Mouse (Mus musculus) hindbrain, embryonic 16.5 days (tissue): ENCODE measurements around the gene Rhoa. TPM values are rescaled to one million over a fixed set of nuclear protein-coding genes. Genes with fewer than 3 reads are reported as not detected.
"Not testable (repeated sequence)": the region's sequence is repeated elsewhere in the genome, so short reads cannot be mapped to it uniquely, and the experiment has no call there.

Experiments
- ATAC-seq: fragments of 200-750 bp; cut with Nextera tagmentation; 2 replicates; pipeline ENCODE4 v1.8.0; 2017; ENCODE audit warnings: moderate TSS enrichment, moderate library complexity
- H3K27ac ChIP-seq: fragments of 300-500 bp; sonication (generic); 2 replicates; pipeline ENCODE4 v1.5.1; 2014; ENCODE audit warnings: low read depth, mild to moderate bottlenecking, control low read depth, low read length, moderate library complexity
- H3K27me3 ChIP-seq: fragments of 300-500 bp; sonication (generic); replicated peaks from 2 replicates; pipeline ENCODE4 v1.6.1; 2014; ENCODE audit warnings: low read length; ENCODE audit not compliant: control insufficient read depth, insufficient read depth
- H3K36me3 ChIP-seq: fragments of 300-500 bp; sonication (generic); 2 replicates; pipeline ENCODE4 v1.6.1; 2014; ENCODE audit warnings: mild to moderate bottlenecking, low read length, moderate library complexity, mixed read lengths; ENCODE audit not compliant: control insufficient read depth, insufficient read depth
- H3K4me1 ChIP-seq: fragments of 300-500 bp; sonication (generic); 2 replicates; pipeline ENCODE4 v1.6.1; 2014; ENCODE audit warnings: low read depth, low read length; ENCODE audit not compliant: control insufficient read depth, insufficient read depth
- H3K4me2 ChIP-seq: fragments of 300-500 bp; sonication (generic); 2 replicates; pipeline ENCODE4 v1.6.1; 2014; ENCODE audit warnings: mild to moderate bottlenecking, low read length, control low read depth, moderate library complexity
- H3K4me3 ChIP-seq: fragments of 300-500 bp; sonication (generic); 2 replicates; pipeline ENCODE4 v1.5.1; 2014; ENCODE audit warnings: mild to moderate bottlenecking, low read length, control low read depth, moderate library complexity
- H3K9ac ChIP-seq: fragments of 300-500 bp; sonication (generic); 2 replicates; pipeline ENCODE4 v1.6.1; 2014; ENCODE audit warnings: low read depth, mild to moderate bottlenecking, control low read depth, low read length, moderate library complexity
- H3K9me3 ChIP-seq: fragments of 300-500 bp; sonication (generic); 2 replicates; pipeline ENCODE4 v1.6.1; 2014; ENCODE audit warnings: mild to moderate bottlenecking, low read length, moderate library complexity; ENCODE audit not compliant: control insufficient read depth
- WGBS: fragments of 180-500 bp; shearing (Covaris S2); extraction: QIAGEN DNeasy Blood & Tissue Kit; methylation state at CpG from one replicate; pipeline ENCODE4 v1.1.7; 2014; 5-methylcytosine and 5-hydroxymethylcytosine counted together
- polyA plus RNA-seq: library from polyadenylated mRNA; unstranded; fragments of >200 nt; fragmentation: Nextera tagmentation; extraction: Ambion mirVana; gene quantifications from 2 replicates; pipeline ENCODE4 v1.2.1, GENCODE M21; 2015

The Rhoa gene
- polyA plus RNA-seq, 1 experiment from 2014 or later, result 278 TPM

- peak; percentile 85 for ATAC-seq
- 15% methylated on average over 6 of the region's 6 CpGs for WGBS
These were observed 21.5 kb upstream of the Rhoa start for GRCm38 (mm10) chr9:108284410-108284809.

GRCm38 (mm10) chr9:108287526-108288238 is 18.2 kb upstream of the Rhoa start:
- 91% methylated on average over 4 of the region's 6 CpGs for WGBS
- not testable (repeated sequence) for H3K9ac ChIP-seq, H3K4me2 ChIP-seq, H3K4me3 ChIP-seq, H3K4me1 ChIP-seq, H3K36me3 ChIP-seq, H3K27ac ChIP-seq, ATAC-seq, H3K9me3 ChIP-seq, H3K27me3 ChIP-seq

More at GRCm38 (mm10) chr9:108284410-108284809, 21.5 kb upstream of the Rhoa start:
- no peaks in the 10 kb centered on the region for H3K36me3 ChIP-seq
- H3K4me1 ChIP-seq, result no peaks in the 10 kb centered on the region
- 0 out of 2 replicates have a peak overlapping the region, but pooled peaks have one; percentile 3 for H3K9ac ChIP-seq
- no peaks in the 10 kb centered on the region for H3K9me3 ChIP-seq
- no peaks in the 10 kb centered on the region for H3K27me3 ChIP-seq
- no peak overlapping the region for H3K4me3 ChIP-seq
- H3K4me2 ChIP-seq, result no peak overlapping the region
- no peak overlapping the region for H3K27ac ChIP-seq

- Histone ChIP-seq H3K4me2 (peak overlapping the region; percentile 71), H3K9me3 (no peaks in the 10 kb centered on the region), H3K27me3 (no peaks in the 10 kb centered on the region), H3K9ac (no peak overlapping the region), H3K4me1 (peaks cover 9% of the 10 kb centered on the region), H3K4me3 (no peak overlapping the region), H3K27ac (peak overlapping the region; percentile 88; the same call in 1 of the 2 replicates), H3K36me3 (peaks cover under 1% of the 10 kb centered on the region; the same call in 1 of the 2 replicates)
- 64% methylated on average over 2 of the region's 2 CpGs for WGBS
- ATAC-seq, result no peak
These were observed 16.6 kb upstream of the Rhoa start for GRCm38 (mm10) chr9:108289347-108289746.

- Histone ChIP-seq H3K4me1 (peaks cover 9% of the 10 kb centered on the region), H3K9ac (peak within 1 kb of the TSS; percentile 69), H3K9me3 (no peaks in the 10 kb centered on the region), H3K36me3 (peaks cover 7% of the 10 kb centered on the region; the same call in 1 of the 2 replicates), H3K4me3 (peak within 1 kb of the TSS; percentile 55), H3K4me2 (peak within 1 kb of the TSS; percentile 79), H3K27ac (peak within 1 kb of the TSS; percentile 88), H3K27me3 (no peaks in the 10 kb centered on the region)
- WGBS, result under 1% methylated on average over 32 of the region's 32 CpGs
- peak; percentile 99 for ATAC-seq
These were observed 15.7 kb upstream of the Rhoa start, which contains the start of gene Nicn1 for GRCm38 (mm10) chr9:108290016-108290750. Nicn1 (plus strand) TSS chr9:108290429.

- H3K9ac ChIP-seq, result peak overlapping the region; percentile 69
- peak overlapping the region; percentile 55 for H3K4me3 ChIP-seq
- H3K27ac ChIP-seq, result peak overlapping the region; percentile 82
- H3K9me3 ChIP-seq, result no peaks in the 10 kb centered on the region
- peak; percentile 1; the same call in 1 of the 2 replicates for ATAC-seq
- 42% methylated on average over 6 of the region's 6 CpGs for WGBS
- H3K36me3 ChIP-seq, result peaks cover 12% of the 10 kb centered on the region; the same call in 1 of the 2 replicates
- H3K4me1 ChIP-seq, result peaks cover 9% of the 10 kb centered on the region
- H3K4me2 ChIP-seq, result peak overlapping the region; percentile 79
- H3K27me3 ChIP-seq, result no peaks in the 10 kb centered on the region
These were observed 15.2 kb upstream of the Rhoa start for GRCm38 (mm10) chr9:108290773-108291172.

GRCm38 (mm10) chr9:108296453-108297355 is 9.2 kb upstream of the Rhoa start, which contains the start of gene Amt:
Amt (plus strand) TSS chr9:108296853.
- no peak within 1 kb of the TSS for H3K27ac ChIP-seq
- H3K9me3 ChIP-seq, result no peaks in the 10 kb centered on the region
- peak within 1 kb of the TSS; percentile 26; the same call in 1 of the 2 replicates for H3K4me3 ChIP-seq
- no peaks in the 10 kb centered on the region for H3K4me1 ChIP-seq
- H3K27me3 ChIP-seq, result no peaks in the 10 kb centered on the region
- ATAC-seq, result peak; percentile 78
- peaks cover 14% of the 10 kb centered on the region for H3K36me3 ChIP-seq
- peak within 1 kb of the TSS; percentile 29 for H3K4me2 ChIP-seq
- WGBS, result 22% methylated on average over 18 of the region's 18 CpGs
- H3K9ac ChIP-seq, result peak within 1 kb of the TSS; percentile 38; the same call in 1 of the 2 replicates

- Histone ChIP-seq H3K4me2 (no peak overlapping the region), H3K9ac (no peak overlapping the region), H3K27me3 (no peaks in the 10 kb centered on the region), H3K4me1 (peaks cover 7% of the 10 kb centered on the region), H3K27ac (no peak overlapping the region), H3K4me3 (no peak overlapping the region), H3K9me3 (no peaks in the 10 kb centered on the region), H3K36me3 (peaks cover 19% of the 10 kb centered on the region)
- no peak for ATAC-seq
- WGBS, result 91% methylated on average over 3 of the region's 3 CpGs
These were observed 4.1 kb upstream of the Rhoa start for GRCm38 (mm10) chr9:108301853-108302252.

- peak overlapping the region; percentile 79 for H3K4me3 ChIP-seq
- peak overlapping the region; percentile 90; the same call in 1 of the 2 replicates for H3K9ac ChIP-seq
- no peak for ATAC-seq
- peak overlapping the region; percentile 96 for H3K4me2 ChIP-seq
- H3K9me3 ChIP-seq, result no peaks in the 10 kb centered on the region
- H3K27ac ChIP-seq, result peak overlapping the region; percentile 92; the same call in 1 of the 2 replicates
- H3K4me1 ChIP-seq, result peaks cover 28% of the 10 kb centered on the region
- WGBS, result 89% methylated on average over 4 of the region's 4 CpGs
- peaks cover 19% of the 10 kb centered on the region for H3K36me3 ChIP-seq
- no peaks in the 10 kb centered on the region for H3K27me3 ChIP-seq
These were observed 1.2 kb upstream of the Rhoa start for GRCm38 (mm10) chr9:108304716-108305115.
